Mouse (Mus musculus) ES-E14 (cell line): ENCODE measurements around the gene Cdhr4. TPM values are rescaled to one million over a fixed set of nuclear protein-coding genes. Genes with fewer than 3 reads are reported as not detected.

ENCODE experiments used
- DNase-seq: peaks from one replicate; pipeline ENCODE4 v3.0.0-alpha.2; 2013; ENCODE audit warnings: low read depth, low spot score
- H3K27ac ChIP-seq: 2 replicates; pipeline ENCODE4 v1.5.1; 2012; ENCODE audit warnings: low read depth, mild to moderate bottlenecking, low read length, moderate library complexity, mixed read lengths; ENCODE audit not compliant: poor library complexity, insufficient read depth, severe bottlenecking
- H3K36me3 ChIP-seq: 2 replicates; pipeline ENCODE4 v1.6.1; 2012; ENCODE audit warnings: mild to moderate bottlenecking, low read length, moderate library complexity, mixed read lengths; ENCODE audit not compliant: control insufficient read depth, poor library complexity, insufficient read depth, severe bottlenecking
- H3K4me1 ChIP-seq, 2 experiments: fragments of 150-350 bp in 1 of 2; sonication (generic) in 1 of 2; 2 replicates each; pipeline ENCODE4 v1.6.1; 2012; ENCODE audit warnings: low read length in 2 of 2, mild to moderate bottlenecking in 1 of 2, mixed read lengths in 1 of 2; ENCODE audit not compliant: control insufficient read depth in 2 of 2, insufficient read depth in 2 of 2, poor library complexity in 1 of 2
- H3K4me3 ChIP-seq, 2 experiments: fragments of 150-350 bp in 1 of 2; sonication (generic) in 1 of 2; 2 replicates each; pipeline ENCODE4 v1.5.1; 2012; ENCODE audit warnings: low read length in 2 of 2, low read depth in 1 of 2, mild to moderate bottlenecking in 1 of 2, mixed read lengths in 1 of 2; ENCODE audit not compliant: insufficient read depth in 1 of 2, poor library complexity in 1 of 2, severe bottlenecking in 1 of 2
- H3K9ac ChIP-seq: 2 replicates; pipeline ENCODE4 v1.6.1; 2012; ENCODE audit warnings: low read depth, mild to moderate bottlenecking, low read length, mixed read lengths; ENCODE audit not compliant: poor library complexity, insufficient read depth, severe bottlenecking
- H3K9me3 ChIP-seq: fragments of 150-350 bp; sonication (generic); 2 replicates; pipeline ENCODE4 v1.6.1; 2012; ENCODE audit warnings: low read depth, mild to moderate bottlenecking, low read length; ENCODE audit not compliant: control insufficient read depth, insufficient read depth
- CHD2 ChIP-seq: IDR thresholded peaks from 2 replicates; pipeline ENCODE4 v1.6.1; 2014; ENCODE audit warnings: mild to moderate bottlenecking, low read depth, low read length, inconsistent platforms
- HCFC1 ChIP-seq: IDR thresholded peaks from 2 replicates; pipeline ENCODE4 v1.6.1; 2012; ENCODE audit warnings: low read length, inconsistent platforms, borderline replicate concordance; ENCODE audit not compliant: insufficient read depth
- MAFK ChIP-seq: IDR thresholded peaks from 2 replicates; pipeline ENCODE4 v1.6.1; 2014; ENCODE audit warnings: mild to moderate bottlenecking, low read depth, low read length, inconsistent platforms; ENCODE audit not compliant: insufficient read depth
- ZC3H11A ChIP-seq: IDR thresholded peaks from 2 replicates; pipeline ENCODE4 v1.6.1; 2012; ENCODE audit warnings: low read depth, mild to moderate bottlenecking, inconsistent platforms, low read length, borderline replicate concordance
- ZNF384 ChIP-seq: IDR thresholded peaks from 2 replicates; pipeline ENCODE4 v1.6.1; 2012; ENCODE audit warnings: low read depth, low read length, inconsistent platforms
- in situ Hi-C, 2 experiments: fragments of 600-800 bp; cut with MboI; formaldehyde crosslinking; loops; one replicate each; pipeline ENCODE4 v1.15.1; 2025; ENCODE audit warnings: low sequenced_read_pairs in 2 of 2, inconsistent platforms in 1 of 2; ENCODE audit not compliant: unreplicated experiment in 2 of 2
- total RNA-seq: library from RNA; depleted of rRNA; stranded (reverse); fragments of 300-350 nt; gene quantifications from 2 replicates; pipeline ENCODE4 v1.2.3, GENCODE M21; 2012

Cdhr4 gene
- total RNA-seq, 1 experiment = 1.2 TPM

DNA sequence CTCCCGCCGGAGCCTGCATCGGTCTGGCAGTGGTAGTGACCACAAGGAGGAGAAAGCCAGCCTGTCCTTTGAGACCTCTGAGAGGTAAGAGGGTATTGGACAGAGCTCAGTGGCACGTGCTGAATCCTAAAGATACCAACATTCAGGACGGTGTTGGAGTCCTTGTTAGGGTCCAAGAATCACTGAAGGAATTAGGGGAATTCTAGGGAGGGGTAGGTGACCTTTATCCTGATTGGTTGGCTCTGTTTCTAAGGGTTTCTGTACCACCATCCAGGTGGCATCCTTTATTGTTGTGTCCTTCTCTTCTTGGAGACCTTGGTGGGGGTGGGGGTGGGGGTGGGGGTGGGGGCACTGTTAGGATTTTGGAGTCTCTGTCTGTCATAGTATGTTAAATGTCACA is 39.8 kb downstream of the Cdhr4 start:
- Histone ChIP-seq H3K4me1 (peaks cover 6 to 9% of the 10 kb centered on the region in 2 experiments), H3K9ac (no peak overlapping the region), H3K27ac (no peak overlapping the region), H3K4me3 (0 out of 4 replicates have a peak overlapping the region, but pooled peaks of 1 of the 2 experiments have one; percentile 21), H3K36me3 (peaks cover 12% of the 10 kb centered on the region; the same call in 1 of the 2 replicates), H3K9me3 (no peaks in the 10 kb centered on the region)
- TF ChIP-seq ZC3H11A (no peak), CHD2 (no peak), ZNF384 (no peak), HCFC1 (no peak), MAFK (no peak)
- no peak for DNase-seq
- in situ Hi-C loops = no loop called here

DNA sequence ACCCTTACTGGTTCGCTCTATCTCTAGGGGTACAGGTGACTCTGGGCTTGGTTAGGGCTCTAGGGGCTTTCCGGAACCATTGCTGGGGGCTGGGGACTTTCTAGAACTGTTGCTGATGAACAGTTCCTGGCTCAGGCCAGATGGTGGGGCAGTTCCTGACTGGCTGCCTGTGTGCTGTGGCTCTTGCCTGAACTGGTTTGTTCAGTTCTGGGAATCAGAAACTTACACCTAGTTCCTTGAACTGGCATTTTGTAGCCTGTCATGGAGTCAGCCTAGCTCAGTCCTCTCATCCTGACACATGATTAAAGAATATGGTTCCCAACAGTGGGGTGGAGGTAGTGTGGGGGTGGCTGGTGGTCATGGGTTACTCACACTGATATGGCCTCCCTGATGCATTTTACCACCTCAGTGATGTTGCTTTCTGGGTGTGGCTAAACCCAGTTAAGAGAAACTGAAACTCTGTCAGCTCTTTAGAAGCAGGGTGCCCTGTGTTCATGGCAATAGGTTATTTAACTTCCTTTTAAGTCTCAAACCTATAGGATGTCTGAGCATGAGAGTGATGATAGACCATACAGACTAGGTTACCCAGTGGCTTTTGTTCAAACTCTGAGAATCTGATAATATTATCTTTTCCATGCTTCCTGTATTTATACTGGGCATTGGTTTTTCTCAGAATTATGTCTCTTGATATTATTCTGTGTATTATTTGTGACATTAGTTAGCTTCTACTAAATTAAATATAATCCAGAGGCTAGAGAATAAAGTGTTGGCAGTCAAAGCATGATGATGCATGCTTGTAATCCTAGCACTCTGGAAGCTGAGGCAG is 43.2 kb downstream of the Cdhr4 start:
- Histone ChIP-seq H3K4me3 (no peak overlapping the region), H3K36me3 (peaks cover 12% of the 10 kb centered on the region), H3K4me1 (peaks cover 6 to 9% of the 10 kb centered on the region in 2 experiments), H3K9me3 (no peaks in the 10 kb centered on the region), H3K27ac (no peak overlapping the region), H3K9ac (no peak overlapping the region)
- no peak for DNase-seq
- TF ChIP-seq ZC3H11A = no peak
- no peak for TF ChIP-seq HCFC1
- TF ChIP-seq ZNF384 = no peak
- no peak for TF ChIP-seq CHD2
- TF ChIP-seq MAFK = no peak
- in situ Hi-C loops = no loop called here

DNA sequence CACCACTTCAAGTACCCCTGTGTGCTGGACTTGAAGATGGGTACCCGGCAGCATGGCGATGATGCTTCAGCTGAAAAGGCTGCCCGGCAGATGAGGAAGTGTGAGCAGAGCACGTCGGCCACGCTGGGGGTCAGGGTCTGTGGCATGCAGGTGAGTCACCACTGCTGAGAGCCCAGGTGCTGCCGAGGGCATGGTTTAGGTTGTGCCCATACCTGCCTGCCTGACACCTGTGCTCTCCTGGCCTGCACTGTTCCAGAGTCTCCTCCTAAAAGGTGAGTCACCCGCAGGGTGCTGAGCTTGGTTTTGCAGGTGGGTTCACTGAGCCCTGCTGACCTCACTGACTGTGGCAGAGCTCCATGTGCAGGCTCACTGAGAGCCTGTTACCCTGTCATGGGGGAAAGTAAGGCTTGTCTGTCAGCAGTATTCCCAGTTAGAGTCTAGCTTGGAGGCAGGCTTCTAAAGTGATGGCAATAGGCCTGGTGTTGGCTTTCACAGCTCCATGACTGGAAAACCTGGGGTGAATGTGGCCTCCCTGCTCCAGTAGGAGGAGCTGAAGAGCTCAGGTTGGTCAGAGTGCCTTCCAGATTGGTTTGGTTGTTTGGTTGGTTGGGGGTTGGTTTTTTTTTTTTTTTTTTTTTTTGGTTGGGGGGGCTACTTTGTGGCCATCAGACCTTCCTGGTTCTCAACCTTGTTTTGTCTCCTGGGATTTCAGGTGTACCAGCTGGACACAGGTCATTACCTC is 52.6 kb downstream of the Cdhr4 start:
- peaks cover 22% of the 10 kb centered on the region for H3K36me3 ChIP-seq
- DNase-seq = no peak
- H3K9me3 ChIP-seq = no peaks in the 10 kb centered on the region
- TF ChIP-seq ZNF384 (peak; percentile 85), MAFK (no peak)
- peaks cover 0 to 7% of the 10 kb centered on the region in 2 experiments; a peak in 1 of 4 replicates for H3K4me1 ChIP-seq
- in situ Hi-C loops = no loop called here
- no peak overlapping the region for H3K4me3 ChIP-seq
- no peak overlapping the region for H3K27ac ChIP-seq
- H3K9ac ChIP-seq = no peak overlapping the region

DNA sequence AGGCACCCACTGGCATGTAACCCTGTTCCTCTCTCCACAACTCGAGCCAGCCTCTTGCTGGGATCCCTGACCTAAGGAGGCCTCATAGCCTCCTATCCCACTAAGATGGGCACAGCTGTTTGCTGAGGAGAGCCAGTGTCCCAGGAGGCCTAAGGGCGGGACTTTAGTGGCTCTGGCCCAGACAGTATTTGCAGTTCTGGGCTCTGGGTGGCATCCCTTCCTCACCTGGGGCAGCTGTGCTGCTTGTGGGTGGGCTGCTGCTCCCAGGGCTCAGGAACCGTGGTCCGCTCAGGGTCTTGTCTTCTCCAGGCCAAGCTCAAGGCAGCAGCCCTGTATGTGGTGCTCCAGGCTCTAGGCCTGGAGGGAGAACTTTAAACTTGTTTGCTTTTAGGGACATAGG is 54.3 kb downstream of the Cdhr4 start:
- Histone ChIP-seq H3K9ac (no peak overlapping the region), H3K4me1 (peaks cover 0 to 7% of the 10 kb centered on the region in 2 experiments; a peak in 1 of 4 replicates), H3K36me3 (peaks cover 27% of the 10 kb centered on the region), H3K4me3 (no peak overlapping the region), H3K27ac (no peak overlapping the region), H3K9me3 (no peaks in the 10 kb centered on the region)
- DNase-seq = no peak
- TF ChIP-seq ZNF384 (no peak), ZC3H11A (no peak), HCFC1 (no peak)
- in situ Hi-C loops = no loop called here
